Mouse (Mus musculus) cerebellum, postnatal 36 days (tissue): Measurements from ENCODE around the gene Rnf168.
"Not testable (repeated sequence)": the region's sequence is repeated elsewhere in the genome, so short reads cannot be mapped to it uniquely, and the experiment has no call there.

ENCODE experiments used
- DNase-seq, 2 experiments: peaks; one replicate each; pipeline ENCODE4 v3.0.0; 2021 to 2022; ENCODE audit warnings: mixed read lengths in 2 of 2

The Rnf168 gene

GRCm38 (mm10) chr16:32277308-32278256, at the start of gene Rnf168:
Gene Rnf168 (plus strand): TSS chr16:32277459.
- peak; percentile 92 for DNase-seq

DNA sequence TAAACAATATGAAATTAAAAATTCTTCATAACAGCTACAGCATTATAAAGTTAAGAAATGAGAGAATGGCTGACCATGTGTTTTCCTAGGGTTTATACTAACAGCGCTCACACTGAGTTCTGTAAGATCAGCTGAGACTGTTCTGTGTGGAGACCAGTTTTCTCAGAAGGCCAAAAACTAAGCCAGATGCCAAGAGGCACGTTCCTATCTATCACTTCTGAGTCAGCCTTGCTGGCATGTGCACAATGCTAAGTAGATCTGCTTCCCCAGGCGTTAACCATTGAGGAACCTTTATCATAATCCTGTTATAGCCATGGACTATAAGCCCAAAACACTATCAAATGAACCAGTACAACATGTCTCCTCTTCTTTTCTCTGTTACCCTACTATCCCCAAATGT, 45.2 kb upstream of the Rnf168 start:
- not testable (repeated sequence) for DNase-seq

- DNase-seq, result no peak
Measured at GRCm38 (mm10) chr16:32237930-32238680, 39.2 kb upstream of the Rnf168 start.

DNA sequence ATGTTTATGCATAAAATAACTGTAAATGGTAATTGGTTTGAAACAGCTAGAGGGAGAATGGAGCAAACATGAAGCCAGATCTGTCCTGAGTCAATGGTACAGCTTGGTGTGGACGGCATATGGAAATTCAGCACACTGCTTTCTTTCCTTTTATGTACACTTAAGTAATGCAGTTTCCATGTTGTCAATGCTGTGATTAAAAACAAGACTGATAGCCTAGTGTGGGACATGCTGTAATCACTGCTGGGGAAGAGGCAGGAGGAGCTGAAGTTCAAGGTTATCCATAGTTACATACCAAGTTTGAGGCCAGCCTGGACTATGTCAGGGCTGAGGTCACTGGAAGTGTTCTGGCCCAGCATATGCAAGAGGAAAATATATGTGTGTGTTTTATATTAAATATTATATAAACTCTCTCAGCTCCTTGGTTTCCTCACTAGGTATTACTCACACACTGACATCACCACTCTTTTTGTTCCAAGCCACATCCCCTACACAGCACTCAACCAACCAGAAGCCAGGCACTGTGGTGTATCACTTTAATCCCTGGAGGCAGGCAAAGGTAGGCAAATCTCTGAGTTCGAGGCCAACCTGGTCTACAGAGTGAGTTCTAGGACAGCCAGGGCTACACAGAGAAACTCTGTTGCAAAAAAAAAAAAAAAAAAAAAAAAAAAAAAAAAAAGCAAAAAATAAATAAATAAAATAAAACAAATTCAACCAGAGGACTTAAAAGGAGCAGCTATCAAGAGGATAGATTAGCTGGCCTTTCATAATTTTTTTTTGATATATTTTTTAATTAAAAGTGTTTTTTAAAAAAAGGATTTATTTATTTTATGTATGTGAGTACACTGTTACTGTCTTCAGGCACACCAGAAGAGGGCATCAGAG, 37.6 kb upstream of the Rnf168 start:
- DNase-seq, result no peak

DNA sequence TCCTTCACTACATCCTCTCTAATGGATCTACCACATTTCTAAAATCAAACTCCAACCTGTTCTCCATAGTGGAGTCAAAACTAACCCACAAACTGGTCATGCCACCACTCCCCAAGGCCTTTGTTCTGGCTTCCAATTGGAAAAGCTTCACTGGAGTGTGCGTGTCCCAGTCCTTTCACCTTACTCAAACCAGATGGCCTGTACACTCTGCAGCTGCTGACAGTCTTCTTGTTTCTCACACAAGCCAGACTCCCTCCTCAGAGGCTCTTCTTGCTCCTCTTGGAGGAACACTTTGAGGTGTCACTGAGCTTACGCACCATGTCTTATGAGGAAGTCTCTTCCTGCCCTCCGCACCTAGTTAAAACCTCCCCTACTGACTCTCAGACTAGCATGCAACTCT, 33.4 kb upstream of the Rnf168 start:
- no peak for DNase-seq

DNA sequence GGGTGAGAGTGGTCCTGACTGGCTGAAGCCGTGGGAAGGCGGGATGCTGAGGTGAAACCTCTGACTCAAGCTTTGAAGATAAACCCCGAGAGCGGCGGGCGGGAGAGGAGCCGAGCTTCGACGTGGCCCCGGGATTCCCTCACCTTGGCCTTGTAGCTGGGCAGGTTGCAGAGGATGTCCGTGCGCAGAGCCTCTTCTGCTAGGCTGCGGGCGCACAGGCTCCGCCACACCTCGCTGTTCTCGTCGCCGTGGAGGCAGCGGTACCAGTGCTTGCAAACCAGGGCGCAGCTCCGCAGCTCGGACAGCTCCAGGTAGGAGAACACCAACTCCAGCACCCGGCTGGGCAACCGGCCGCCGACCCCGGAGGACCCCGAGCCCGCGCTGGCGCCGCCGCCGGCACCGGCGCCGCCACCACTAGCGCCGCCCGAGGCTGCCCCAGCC, 30.9 kb upstream of the Rnf168 start:
- DNase-seq, result peak; percentile 60 to 65

DNA sequence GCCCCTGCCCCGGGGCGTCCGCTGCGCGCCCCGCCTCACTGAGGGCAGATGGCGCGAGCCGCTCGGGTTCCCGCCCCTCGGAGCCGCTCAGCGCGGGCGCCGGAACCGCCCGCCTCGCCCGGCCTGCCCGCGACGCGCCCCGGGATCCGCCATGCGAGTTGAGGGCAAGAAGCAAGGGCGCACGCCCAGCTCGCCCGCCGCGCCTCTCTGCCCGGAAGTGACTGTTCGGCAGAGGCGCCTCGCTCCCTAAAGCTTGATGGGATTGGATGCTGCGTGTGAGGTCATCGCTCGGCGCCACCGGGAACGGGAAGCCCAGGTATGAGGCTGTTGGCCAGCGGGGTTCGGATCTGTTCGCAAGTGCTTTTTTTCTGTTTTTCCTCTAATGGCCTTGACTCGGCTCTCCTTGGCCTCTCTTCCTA, 30.3 kb upstream of the Rnf168 start, which contains the start of the genes Fbxo45 and Wdr53:
Gene Fbxo45 (minus strand): TSS at position 207 of the 419 bp plus-strand sequence.
Gene Wdr53 (plus strand): TSS at position 276 of the 419 bp plus-strand sequence.
- peak; percentile 98 for DNase-seq

DNA sequence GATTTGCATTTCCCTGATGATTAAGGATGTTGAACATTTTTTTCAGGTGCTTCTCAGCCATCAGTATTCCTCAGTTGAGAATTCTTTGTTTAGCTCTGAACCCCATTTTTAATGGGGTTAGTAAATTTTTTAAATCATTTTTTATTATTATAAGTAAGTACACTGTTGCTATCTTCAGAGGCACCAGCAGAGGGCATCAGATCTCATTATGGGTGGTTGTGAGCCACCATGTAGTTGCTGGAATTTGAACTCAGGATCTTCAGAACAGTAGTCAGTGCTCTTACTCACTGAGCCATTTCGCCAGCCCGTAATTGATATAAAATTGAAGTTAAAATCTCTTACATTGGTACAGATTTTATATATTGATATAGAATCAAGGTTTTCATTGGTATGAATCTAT, 13.0 kb upstream of the Rnf168 start:
- not testable (repeated sequence) for DNase-seq

- no peak for DNase-seq
Measured at GRCm38 (mm10) chr16:32271291-32271690, 6.0 kb upstream of the Rnf168 start, which contains the start of gene Smco1. Gene Smco1 (plus strand): TSS chr16:32271468.

- peak in 1 of 2 experiments; percentile 8 for DNase-seq
Measured at GRCm38 (mm10) chr16:32273338-32273737, 3.9 kb upstream of the Rnf168 start.

GRCm38 (mm10) chr16:32275041-32275440, 2.2 kb upstream of the Rnf168 start:
- no peak for DNase-seq

GRCm38 (mm10) chr16:32275830-32276229, 1.4 kb upstream of the Rnf168 start:
- no peak for DNase-seq

DNA sequence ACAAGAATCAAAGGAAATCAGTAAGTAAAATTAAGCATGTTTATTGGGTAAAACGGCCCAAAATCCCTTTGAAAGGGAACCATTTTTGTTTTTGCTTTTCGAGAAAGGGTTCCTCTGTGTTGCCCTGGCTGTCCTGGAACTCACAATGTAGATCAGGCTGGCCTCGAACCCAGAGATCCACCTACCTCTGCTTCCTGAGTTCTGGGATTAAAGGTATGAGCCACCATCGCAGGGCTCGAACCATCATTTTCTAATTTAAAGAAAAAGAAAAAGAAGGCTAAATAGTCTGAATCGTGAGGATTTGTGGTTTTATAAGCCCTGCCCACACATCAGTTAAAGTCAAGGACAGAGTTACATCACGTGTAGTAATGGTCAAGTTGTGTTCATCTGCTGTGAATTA, 1.1 kb downstream of the Rnf168 start:
- no peak for DNase-seq

GRCm38 (mm10) chr16:32280211-32280610, 3.0 kb downstream of the Rnf168 start:
- no peak for DNase-seq

GRCm38 (mm10) chr16:32282608-32283007, 5.3 kb downstream of the Rnf168 start:
- no peak for DNase-seq

DNA sequence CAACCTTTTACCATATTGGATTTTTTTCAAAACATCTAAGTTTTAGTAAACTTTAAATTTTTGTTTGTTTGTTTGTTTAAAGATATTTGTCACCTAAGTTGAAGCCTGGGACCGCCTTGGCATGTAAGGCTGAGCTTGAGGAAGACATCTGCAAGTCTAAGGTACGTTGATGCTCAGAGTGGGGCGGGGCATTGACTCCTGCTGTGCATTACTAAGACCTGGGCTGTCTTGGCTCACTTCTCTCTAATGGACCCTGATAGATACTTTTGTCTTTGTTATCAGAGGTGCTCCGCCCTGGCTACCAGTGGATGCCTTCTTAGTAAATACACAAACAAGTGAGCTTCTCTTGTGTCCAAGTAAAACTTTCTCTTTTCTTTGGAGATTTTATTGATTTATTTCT, 14.6 kb downstream of the Rnf168 start:
- DNase-seq, result no peak

GRCm38 (mm10) chr16:32299617-32300016, 22.4 kb downstream of the Rnf168 start:
- DNase-seq, result not testable (repeated sequence)

DNA sequence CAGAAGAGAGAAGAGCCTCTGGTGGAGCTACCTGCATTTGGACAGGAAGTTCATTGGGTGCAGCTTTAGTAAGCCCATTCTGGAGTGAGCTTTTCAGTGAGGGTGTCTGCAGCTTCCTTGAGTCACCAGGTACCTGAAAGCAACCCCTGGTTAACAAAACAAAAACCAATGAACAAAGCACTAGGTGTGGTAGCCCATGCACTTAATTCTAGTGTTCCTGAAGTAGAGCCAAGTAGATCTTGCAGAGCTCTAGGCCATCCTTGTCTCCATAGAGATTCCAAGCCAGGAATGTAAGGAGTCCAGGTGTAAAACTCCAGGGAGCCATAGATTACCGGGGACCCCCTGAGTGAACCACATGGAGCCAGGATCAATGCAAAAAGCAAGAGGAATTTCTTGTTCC, 25.8 kb downstream of the Rnf168 start:
- no peak for DNase-seq

GRCm38 (mm10) chr16:32303886-32304285, 26.6 kb downstream of the Rnf168 start:
- DNase-seq, result no peak

DNA sequence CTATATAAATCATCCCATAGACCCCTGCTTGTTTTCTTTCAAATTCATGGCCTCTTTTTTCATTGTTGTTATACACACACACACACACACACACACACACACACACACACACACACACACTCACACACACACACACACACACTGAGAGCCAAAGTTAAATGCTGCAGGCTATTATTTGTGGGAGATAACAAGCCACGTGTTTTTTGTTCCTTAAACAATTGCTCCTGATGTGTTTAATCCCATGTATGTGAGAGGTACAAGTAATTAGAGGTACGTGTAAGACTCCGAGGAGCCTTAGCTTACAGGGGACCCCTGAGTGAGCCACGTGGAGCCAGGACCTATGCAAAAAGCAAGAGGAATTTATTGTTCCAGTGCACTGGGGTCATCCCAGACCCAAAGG, 34.7 kb downstream of the Rnf168 start:
- no peak for DNase-seq

DNA sequence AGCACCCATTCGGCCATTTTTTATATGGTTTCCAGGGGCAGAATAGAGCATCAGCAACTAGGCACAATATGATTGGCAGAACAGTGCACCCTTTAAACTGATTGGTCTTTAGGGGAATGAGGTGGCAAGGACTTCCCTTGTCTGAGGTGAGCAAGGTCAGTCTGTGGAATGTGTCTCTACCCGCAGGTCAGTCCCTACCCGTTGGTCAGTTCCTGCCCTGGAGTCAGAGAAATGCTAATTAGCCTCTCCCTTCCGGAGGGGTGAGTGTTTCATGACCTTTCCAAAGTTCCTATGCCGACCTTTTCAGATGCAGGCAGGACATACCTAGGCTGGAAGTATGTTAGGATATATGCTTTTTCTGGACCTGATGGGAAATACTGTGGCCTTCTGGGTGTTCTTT, 35.1 kb downstream of the Rnf168 start:
- no peak for DNase-seq

GRCm38 (mm10) chr16:32312859-32313258, 35.6 kb downstream of the Rnf168 start:
- no peak for DNase-seq
